Mouse (Mus musculus): ENCODE results near the gene Ctsw. TPM values are rescaled to one million over a fixed set of nuclear protein-coding genes. Genes with fewer than 3 reads are reported as not detected.

The Ctsw gene
- polyA plus RNA-seq, 1 experiment = 34.3 TPM

DNA sequence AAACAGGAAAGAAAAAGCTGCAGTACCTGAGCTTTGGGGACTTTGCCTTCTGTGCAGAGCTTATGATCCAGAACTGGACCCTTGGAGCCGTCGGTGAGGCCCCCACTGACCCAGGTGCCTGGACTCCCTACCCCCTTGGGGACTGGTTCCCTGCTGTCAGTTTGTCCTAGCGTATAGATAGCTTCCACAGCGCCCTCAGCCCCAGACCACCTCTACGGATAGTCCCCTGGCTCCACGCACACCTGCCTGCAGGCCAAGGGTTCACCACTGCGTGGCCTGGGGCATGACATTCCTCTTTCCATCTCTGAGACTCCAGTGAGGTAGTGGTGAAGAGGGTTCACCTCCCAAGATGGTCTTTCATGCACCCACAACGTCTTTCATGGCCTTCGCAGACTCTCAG is 5.1 kb downstream of the Ctsw start:
- TF ChIP-seq CTCF (IDR thresholded peaks at IDR 0.05; ENCODE audit: extremely low read depth, insufficient read depth, insufficient read length, insufficient replicate concordance) (no peak), POLR2A (IDR thresholded peaks at IDR 0.05; ENCODE audit: low read depth, low read length) (no peak)
- 92% methylated on average over 9 of the region's 9 CpGs for WGBS
- Histone ChIP-seq H3K27ac (ENCODE audit: insufficient read depth, low read length) (no peak overlapping the region), H3K36me3 (ENCODE audit: control insufficient read depth, insufficient read depth, low read length) (peaks cover 16% of the 10 kb centered on the region), H3K27me3 (ENCODE audit: control insufficient read depth, insufficient read depth, low read length) (no peaks in the 10 kb centered on the region), H3K4me3 (ENCODE audit: extremely low read depth, insufficient read depth, insufficient read length) (no peak overlapping the region), H3K4me1 (ENCODE audit: control insufficient read depth, insufficient read depth, insufficient read length) (peaks cover under 1% of the 10 kb centered on the region; the same call in 1 of the 2 replicates)
- DNase-seq (ENCODE audit: low read depth in 1 of 2, low spot score in 2 of 2) = no peak

DNA sequence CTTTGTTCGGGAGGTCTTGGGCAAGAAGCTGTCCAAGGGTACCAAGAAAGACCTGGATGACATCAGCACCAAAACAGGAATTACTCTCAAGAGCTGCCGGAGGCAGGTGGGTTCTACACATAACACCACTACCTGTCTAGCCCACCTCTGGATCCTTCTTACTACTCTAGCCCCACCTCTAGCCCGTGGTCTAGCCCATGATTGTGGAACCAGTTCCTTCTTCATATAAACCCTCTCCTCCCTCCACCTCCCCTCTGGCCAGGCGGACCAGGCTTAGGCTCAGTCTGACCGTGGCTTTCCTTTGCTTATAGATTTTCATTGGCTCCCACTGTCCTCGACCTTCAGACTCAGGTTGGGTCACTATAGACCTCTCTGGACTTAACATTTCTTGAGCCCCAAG is 6.9 kb downstream of the Ctsw start:
- WGBS = 81% methylated on average over 6 of the region's 6 CpGs
- TF ChIP-seq POLR2A (IDR thresholded peaks at IDR 0.05; ENCODE audit: low read depth, low read length) = no peak
- no peak for TF ChIP-seq CTCF (IDR thresholded peaks at IDR 0.05; ENCODE audit: extremely low read depth, insufficient read depth, insufficient read length, insufficient replicate concordance)

DNA sequence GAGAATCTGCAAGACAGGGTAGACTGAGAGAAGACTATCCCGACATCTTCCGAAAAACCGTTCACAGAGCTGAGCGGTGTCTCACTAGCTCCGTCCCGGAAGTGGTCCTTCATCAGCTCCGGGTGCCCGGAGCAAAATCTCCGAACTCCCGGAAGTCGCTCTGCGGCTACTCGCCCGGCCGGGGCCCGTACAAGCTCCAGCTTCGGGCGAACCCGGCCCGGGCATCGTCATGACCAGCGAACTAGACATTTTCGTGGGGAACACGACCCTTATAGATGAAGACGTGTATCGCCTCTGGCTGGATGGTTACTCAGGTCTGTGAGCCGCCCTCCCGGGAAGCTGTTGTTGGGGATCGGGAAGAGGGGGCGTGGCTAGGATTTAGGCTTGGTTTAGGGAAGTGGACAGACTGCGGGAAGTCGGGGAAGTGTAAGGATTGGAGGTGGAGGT is 7.8 kb downstream of the Ctsw start, which contains the start of gene Fibp:
Gene Fibp, plus strand, starts transcription at position 151 of the 447 bp plus-strand sequence.
- Histone ChIP-seq H3K4me1 (ENCODE audit: control insufficient read depth, insufficient read depth, insufficient read length) (peaks cover 14% of the 10 kb centered on the region), H3K27me3 (ENCODE audit: control insufficient read depth, insufficient read depth, low read length) (no peaks in the 10 kb centered on the region)

More for the DNA sequence above, 6.9 kb downstream of the Ctsw start:
- Histone ChIP-seq H3K27me3 (ENCODE audit: control insufficient read depth, insufficient read depth, low read length) (no peaks in the 10 kb centered on the region), H3K36me3 (ENCODE audit: control insufficient read depth, insufficient read depth, low read length) (peaks cover 14% of the 10 kb centered on the region), H3K4me3 (ENCODE audit: extremely low read depth, insufficient read depth, insufficient read length) (no peak overlapping the region), H3K27ac (ENCODE audit: insufficient read depth, low read length) (no peak overlapping the region), H3K4me1 (ENCODE audit: control insufficient read depth, insufficient read depth, insufficient read length) (peaks cover 10% of the 10 kb centered on the region)
- no peak for DNase-seq (ENCODE audit: low read depth in 1 of 2, low spot score in 2 of 2)

DNA sequence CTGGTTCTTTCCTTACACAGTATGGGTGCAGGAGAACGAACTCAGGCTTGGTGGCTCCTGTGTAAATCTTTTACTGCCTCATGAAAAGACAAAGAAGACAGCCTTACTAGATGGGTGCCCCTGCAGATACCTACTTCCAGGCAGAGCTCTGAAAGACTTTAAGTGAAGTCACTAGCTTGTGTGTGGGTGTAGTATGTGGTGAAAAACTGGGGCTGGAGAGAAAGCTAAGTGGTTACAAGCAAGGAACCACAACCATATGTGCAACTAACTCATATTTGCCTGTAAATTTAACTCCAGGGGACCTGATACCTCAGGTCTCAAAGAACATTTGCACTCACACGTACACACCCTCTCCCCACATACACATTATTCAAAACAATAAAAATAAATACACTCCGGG is 8.4 kb downstream of the Ctsw start:
- no peak for TF ChIP-seq CTCF (IDR thresholded peaks at IDR 0.05; ENCODE audit: extremely low read depth, insufficient read depth, insufficient read length, insufficient replicate concordance)
- TF ChIP-seq POLR2A (IDR thresholded peaks at IDR 0.05; ENCODE audit: low read depth, low read length) = no peak
- Histone ChIP-seq H3K27ac (ENCODE audit: insufficient read depth, low read length) (no peak overlapping the region), H3K4me1 (ENCODE audit: control insufficient read depth, insufficient read depth, insufficient read length) (peaks cover 14% of the 10 kb centered on the region), H3K4me3 (ENCODE audit: extremely low read depth, insufficient read depth, insufficient read length) (no peak overlapping the region), H3K27me3 (ENCODE audit: control insufficient read depth, insufficient read depth, low read length) (no peaks in the 10 kb centered on the region), H3K36me3 (ENCODE audit: control insufficient read depth, insufficient read depth, low read length) (peaks cover 10% of the 10 kb centered on the region)
- 29% methylated on average over 3 of the region's 3 CpGs for WGBS
- DNase-seq (ENCODE audit: low read depth in 1 of 2, low spot score in 2 of 2) = no peak

More for the DNA sequence above, 7.8 kb downstream of the Ctsw start, which contains the start of gene Fibp:
- Histone ChIP-seq H3K4me3 (ENCODE audit: extremely low read depth, insufficient read depth, insufficient read length) (peak within 1 kb of the TSS; percentile 76), H3K27ac (ENCODE audit: insufficient read depth, low read length) (peak within 1 kb of the TSS; percentile 53), H3K36me3 (ENCODE audit: control insufficient read depth, insufficient read depth, low read length) (peaks cover 12% of the 10 kb centered on the region)
- WGBS = under 1% methylated on average over 32 of the region's 32 CpGs
- TF ChIP-seq CTCF (IDR thresholded peaks at IDR 0.05; ENCODE audit: extremely low read depth, insufficient read depth, insufficient read length, insufficient replicate concordance) = no peak
- peak; percentile 36; the same call in 1 of the 2 replicates for TF ChIP-seq POLR2A (IDR thresholded peaks at IDR 0.05; ENCODE audit: low read depth, low read length)
- DNase-seq (ENCODE audit: low read depth in 1 of 2, low spot score in 2 of 2) = peak; percentile 75 to 84

DNA sequence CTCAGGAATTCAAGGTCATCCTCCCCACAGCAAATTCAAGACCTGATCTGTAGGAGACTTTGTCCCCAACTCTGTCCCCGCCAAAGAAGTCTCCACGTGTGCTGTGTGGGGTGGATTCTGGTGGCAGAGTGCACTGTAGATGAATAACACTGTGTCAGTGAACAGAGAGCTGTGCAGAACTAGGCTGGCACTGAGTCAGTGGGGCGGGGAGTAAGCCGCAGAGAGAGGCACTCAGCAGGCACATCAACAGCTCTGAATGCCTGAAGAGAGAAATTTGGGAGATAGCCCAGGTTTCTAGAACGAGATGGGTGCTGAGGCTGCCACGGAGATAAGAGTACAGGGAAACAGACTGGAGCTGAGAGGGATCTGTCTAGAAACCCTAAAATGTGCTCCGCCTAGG is 9.3 kb downstream of the Ctsw start:
- DNase-seq (ENCODE audit: low read depth in 1 of 2, low spot score in 2 of 2) = no peak
- H3K27me3 ChIP-seq (ENCODE audit: control insufficient read depth, insufficient read depth, low read length) = no peaks in the 10 kb centered on the region
- H3K4me1 ChIP-seq (ENCODE audit: control insufficient read depth, insufficient read depth, insufficient read length) = peaks cover 14% of the 10 kb centered on the region
- H3K36me3 ChIP-seq (ENCODE audit: control insufficient read depth, insufficient read depth, low read length) = peaks cover 5% of the 10 kb centered on the region
- H3K4me3 ChIP-seq (ENCODE audit: extremely low read depth, insufficient read depth, insufficient read length) = no peak overlapping the region
- 77% methylated on average over 7 of the region's 7 CpGs for WGBS
- TF ChIP-seq POLR2A (IDR thresholded peaks at IDR 0.05; ENCODE audit: low read depth, low read length) = no peak
- no peak for TF ChIP-seq CTCF (IDR thresholded peaks at IDR 0.05; ENCODE audit: extremely low read depth, insufficient read depth, insufficient read length, insufficient replicate concordance)
- no peak overlapping the region for H3K27ac ChIP-seq (ENCODE audit: insufficient read depth, low read length)

DNA sequence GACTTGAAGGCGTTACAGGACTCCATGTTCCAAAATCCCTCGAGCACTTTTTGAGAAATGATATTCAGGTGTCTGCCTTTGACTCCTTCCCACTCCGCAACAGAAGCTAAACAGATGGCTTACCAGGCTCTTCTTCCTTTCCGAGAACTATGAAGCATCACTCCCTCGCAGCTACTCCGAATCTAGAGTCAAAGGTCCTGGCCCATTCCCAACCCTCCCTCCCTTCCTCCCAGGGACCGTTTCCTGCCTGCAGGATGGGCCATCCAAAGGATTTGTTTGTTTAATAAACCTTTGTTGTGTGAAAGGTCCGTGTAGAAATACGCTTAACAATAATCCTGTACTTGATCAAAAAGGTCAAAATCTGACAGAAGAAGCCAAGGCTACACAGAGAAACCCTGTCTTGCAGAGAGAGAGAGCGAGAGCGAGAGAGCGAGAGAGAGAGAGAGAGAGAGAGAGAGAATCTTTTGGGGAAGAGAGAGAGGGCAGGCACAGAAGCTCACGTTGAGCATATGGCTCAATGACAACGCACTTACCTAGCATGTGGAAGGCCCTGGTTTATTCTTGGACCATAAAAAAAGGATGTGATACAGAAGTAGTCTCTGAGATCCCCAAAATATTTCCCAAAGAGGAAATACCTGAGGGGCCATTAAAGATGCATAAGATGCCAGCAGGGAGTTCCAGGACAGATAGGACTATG is 10.4 kb downstream of the Ctsw start, which contains the start of gene Ccdc85b:
Gene Ccdc85b, minus strand, starts transcription at position 149 of the 697 bp plus-strand sequence.
- TF ChIP-seq POLR2A (IDR thresholded peaks at IDR 0.05; ENCODE audit: low read depth, low read length) = no peak
- no peak for TF ChIP-seq CTCF (IDR thresholded peaks at IDR 0.05; ENCODE audit: extremely low read depth, insufficient read depth, insufficient read length, insufficient replicate concordance)
- Histone ChIP-seq H3K4me3 (ENCODE audit: extremely low read depth, insufficient read depth, insufficient read length) (peak within 1 kb of the TSS; percentile 98), H3K27ac (ENCODE audit: insufficient read depth, low read length) (peak within 1 kb of the TSS; percentile 95), H3K36me3 (ENCODE audit: control insufficient read depth, insufficient read depth, low read length) (peaks cover 2% of the 10 kb centered on the region), H3K4me1 (ENCODE audit: control insufficient read depth, insufficient read depth, insufficient read length) (peaks cover 14% of the 10 kb centered on the region), H3K27me3 (ENCODE audit: control insufficient read depth, insufficient read depth, low read length) (no peaks in the 10 kb centered on the region)
- no peak for DNase-seq (ENCODE audit: low read depth in 1 of 2, low spot score in 2 of 2)
- 7% methylated on average over 14 of the region's 14 CpGs for WGBS

All from spleen, adult 2 months (tissue).